Mouse (Mus musculus) liver, postnatal 0 days (tissue): ENCODE data around the gene Hyou1.

Experiments used
- CTCF ChIP-seq: sonication (generic); IDR thresholded peaks from 2 replicates; pipeline ENCODE4 v1.5.1; 2016; ENCODE audit warnings: antibody characterized with exemption, low read depth
- EP300 ChIP-seq: IDR thresholded peaks from 2 replicates; pipeline ENCODE4 v1.6.1; 2016; ENCODE audit warnings: antibody characterized with exemption, low read depth, mild to moderate bottlenecking

DNA sequence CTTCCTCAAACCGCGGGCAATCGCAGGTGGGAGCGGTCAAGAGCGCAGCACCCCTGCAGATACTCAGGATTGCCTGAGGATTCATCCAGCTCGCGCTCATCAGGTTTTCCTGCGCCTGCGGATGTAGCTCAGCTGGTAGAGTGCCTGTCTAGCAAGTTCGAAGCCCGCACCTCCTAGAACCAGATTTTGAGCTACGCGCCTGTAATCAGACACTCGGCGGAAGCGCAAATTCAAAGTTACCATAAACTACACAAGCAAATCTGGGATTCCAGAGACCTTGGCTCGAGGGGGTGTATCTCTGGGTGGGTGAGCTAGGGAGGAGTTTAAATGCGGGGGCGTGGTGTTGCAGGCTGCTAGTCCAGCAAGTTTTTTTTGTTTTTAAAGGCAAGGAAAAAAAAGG, 61.7 kb downstream of the Hyou1 start, which contains the start of gene Foxr1:
- no peak for TF ChIP-seq CTCF
- no peak for TF ChIP-seq EP300
